Mouse (Mus musculus) kidney, embryonic 16.5 days (tissue): ENCODE measurements at regions not wholly inside any gene's neighbourhood (a gene's known extent, or its start where the extent isn't known, plus 50 kb on each side); places are given as distances from the start of the nearest gene placed in this dataset.
A peak's percentile ranks its signal among the peaks of the same experiment; 100 is the strongest.

ENCODE experiments used
- ATAC-seq: fragments of 200-750 bp; cut with Nextera tagmentation; 2 replicates; pipeline ENCODE4 v1.8.0; 2017; ENCODE audit warnings: moderate TSS enrichment; ENCODE audit not compliant: low FRiP score, low TSS enrichment
- H3K27ac ChIP-seq: fragments of 300-500 bp; sonication (generic); 2 replicates; pipeline ENCODE4 v1.5.1; 2014; ENCODE audit warnings: low read length
- H3K27me3 ChIP-seq: fragments of 300-500 bp; sonication (generic); 2 replicates; pipeline ENCODE4 v1.6.1; 2014; ENCODE audit warnings: low read length, control low read depth, mixed read lengths; ENCODE audit not compliant: insufficient read depth
- H3K36me3 ChIP-seq: fragments of 300-500 bp; sonication (generic); 2 replicates; pipeline ENCODE4 v1.6.1; 2014; ENCODE audit warnings: low read length, control low read depth, mixed read lengths; ENCODE audit not compliant: insufficient read depth
- H3K4me1 ChIP-seq: fragments of 300-500 bp; sonication (generic); 2 replicates; pipeline ENCODE4 v1.6.1; 2014; ENCODE audit warnings: low read length, control low read depth, mixed read lengths; ENCODE audit not compliant: insufficient read depth
- H3K4me2 ChIP-seq: fragments of 300-500 bp; sonication (generic); replicated peaks from 2 replicates; pipeline ENCODE4 v1.6.1; 2014; ENCODE audit warnings: low read depth, low read length
- H3K4me3 ChIP-seq: fragments of 300-500 bp; sonication (generic); 2 replicates; pipeline ENCODE4 v1.5.1; 2014; ENCODE audit warnings: mild to moderate bottlenecking, low read length
- H3K9ac ChIP-seq: fragments of 300-500 bp; sonication (generic); replicated peaks from 2 replicates; pipeline ENCODE4 v1.6.1; 2014; ENCODE audit warnings: low read length
- H3K9me3 ChIP-seq: fragments of 300-500 bp; sonication (generic); 2 replicates; pipeline ENCODE4 v1.6.1; 2016; ENCODE audit warnings: low read length, control low read depth
- WGBS: fragments of 180-500 bp; shearing (Covaris S2); extraction: QIAGEN DNeasy Blood & Tissue Kit; methylation state at CpG from one replicate; pipeline ENCODE4 v1.1.7; 2014; 5-methylcytosine and 5-hydroxymethylcytosine counted together

- ATAC-seq: no peak
- Histone ChIP-seq H3K9ac (no peak overlapping the region), H3K4me3 (no peak overlapping the region), H3K4me1 (no peaks in the 10 kb centered on the region), H3K36me3 (no peaks in the 10 kb centered on the region), H3K4me2 (no peak overlapping the region), H3K27me3 (no peaks in the 10 kb centered on the region), H3K9me3 (no peaks in the 10 kb centered on the region), H3K27ac (no peak overlapping the region)
- 77% methylated on average over 2 of the region's 2 CpGs for whole genome bisulfite sequencing
Measured at GRCm38 (mm10) chr4:91060933-91061332, 339.7 kb downstream of the Elavl2 start.

GRCm38 (mm10) chr4:91051913-91052312, 348.7 kb downstream of the Elavl2 start:
- no peaks in the 10 kb centered on the region for H3K9me3 ChIP-seq
- H3K4me1 ChIP-seq: no peaks in the 10 kb centered on the region
- H3K4me2 ChIP-seq: no peak overlapping the region
- no peaks in the 10 kb centered on the region for H3K27me3 ChIP-seq
- H3K27ac ChIP-seq: no peak overlapping the region
- no peaks in the 10 kb centered on the region for H3K36me3 ChIP-seq
- no peak for ATAC-seq
- 74% methylated on average over 2 of the region's 2 CpGs for WGBS
- no peak overlapping the region for H3K9ac ChIP-seq
- H3K4me3 ChIP-seq: no peak overlapping the region

DNA sequence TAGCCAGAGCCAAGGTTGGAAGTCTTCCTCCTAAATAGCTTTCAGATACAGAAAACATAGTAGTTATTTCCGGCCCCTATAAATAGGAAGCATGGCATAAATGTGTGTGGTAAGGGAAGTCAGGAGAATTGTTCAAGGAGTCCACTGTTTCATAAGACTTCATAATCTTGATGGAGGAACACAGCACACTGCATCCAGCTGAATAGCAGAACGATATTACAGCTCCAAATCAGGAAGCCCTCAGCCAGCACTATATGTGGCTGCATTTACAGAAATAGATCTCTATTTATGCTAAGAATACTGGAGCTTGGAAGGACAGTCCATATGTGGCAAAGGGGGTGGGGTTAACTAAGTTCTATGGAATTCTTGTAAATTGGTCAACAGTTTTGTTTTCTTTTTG, 371.1 kb downstream of the Elavl2 start:
- no peaks in the 10 kb centered on the region for H3K4me1 ChIP-seq
- H3K27ac ChIP-seq: no peak overlapping the region
- 84% methylated on average over 2 of the region's 2 CpGs for WGBS
- no peak for ATAC-seq
- no peaks in the 10 kb centered on the region for H3K9me3 ChIP-seq
- H3K4me3 ChIP-seq: no peak overlapping the region
- H3K9ac ChIP-seq: no peak overlapping the region
- no peaks in the 10 kb centered on the region for H3K27me3 ChIP-seq
- no peaks in the 10 kb centered on the region for H3K36me3 ChIP-seq
- H3K4me2 ChIP-seq: no peak overlapping the region

DNA sequence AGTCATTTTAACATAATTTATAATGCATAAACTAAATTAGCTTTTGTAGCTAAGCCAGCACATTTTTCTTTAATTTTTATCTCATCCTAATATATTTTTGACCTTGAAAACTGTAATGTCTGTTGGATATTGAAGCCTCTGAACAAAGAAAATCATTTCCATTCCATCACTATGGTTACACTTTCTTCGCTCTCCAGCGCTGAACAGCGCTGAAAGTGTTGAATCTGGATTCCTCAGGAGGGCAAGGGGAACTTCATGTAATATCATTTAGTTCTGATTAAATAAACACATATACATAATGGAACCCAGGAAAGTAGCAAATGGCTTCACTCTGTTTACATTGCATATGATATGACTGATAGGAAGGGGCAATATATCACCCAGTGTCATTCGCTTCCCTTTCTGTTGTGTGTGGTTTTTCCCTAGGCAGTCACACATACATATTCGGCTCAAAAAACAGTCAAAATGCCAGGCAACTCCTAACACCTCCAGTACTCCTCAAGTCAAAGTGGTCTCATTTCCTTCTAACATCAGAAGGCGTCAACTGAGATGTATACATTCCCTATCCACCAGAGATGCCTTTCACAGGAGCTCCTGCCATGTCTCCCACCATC, 372.5 kb downstream of the Elavl2 start:
- no peaks in the 10 kb centered on the region for H3K36me3 ChIP-seq
- H3K4me2 ChIP-seq: no peak overlapping the region
- H3K4me1 ChIP-seq: no peaks in the 10 kb centered on the region
- ATAC-seq: no peak
- H3K27me3 ChIP-seq: no peaks in the 10 kb centered on the region
- H3K9me3 ChIP-seq: no peaks in the 10 kb centered on the region
- no peak overlapping the region for H3K9ac ChIP-seq
- 83% methylated on average over 6 of the region's 6 CpGs for WGBS
- H3K4me3 ChIP-seq: no peak overlapping the region
- no peak overlapping the region for H3K27ac ChIP-seq

DNA sequence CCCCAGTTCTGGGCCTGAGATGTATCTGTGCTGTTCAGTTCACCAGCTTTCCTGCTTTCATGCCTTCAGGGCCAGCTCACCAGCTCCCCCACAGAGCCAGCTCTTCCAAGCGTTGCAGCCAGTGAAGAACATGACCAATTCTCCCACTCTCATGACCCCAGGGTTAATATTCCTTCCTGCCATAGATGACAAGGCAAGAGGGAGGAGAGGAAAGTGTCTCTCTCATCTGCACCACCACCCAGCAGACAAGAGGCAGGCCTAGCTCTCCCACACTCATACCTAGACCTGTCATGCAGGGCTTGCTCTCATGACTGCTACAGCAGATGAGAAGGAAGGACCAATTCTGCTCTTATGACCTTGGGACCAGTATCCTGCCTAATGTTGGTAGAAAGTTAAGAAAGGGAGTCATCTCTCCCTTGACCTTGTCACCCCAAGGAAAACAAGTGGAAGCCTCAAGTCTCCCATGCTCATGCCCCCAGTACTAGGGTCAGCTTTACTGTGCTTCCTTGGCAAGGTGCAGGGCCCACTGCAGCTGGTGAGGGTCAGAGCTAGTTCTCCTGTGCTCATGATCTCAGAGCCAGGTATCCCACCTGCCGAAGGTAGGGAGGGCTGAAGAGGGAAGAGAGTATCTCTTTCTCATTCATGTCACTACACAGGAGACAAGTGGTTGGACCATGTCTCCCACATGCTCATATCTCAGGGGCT, 404.0 kb downstream of the Elavl2 start:
- Histone ChIP-seq H3K9ac (no peak overlapping the region), H3K36me3 (no peaks in the 10 kb centered on the region), H3K9me3 (no peaks in the 10 kb centered on the region), H3K4me3 (no peak overlapping the region), H3K4me2 (no peak overlapping the region), H3K4me1 (no peaks in the 10 kb centered on the region), H3K27me3 (no peaks in the 10 kb centered on the region), H3K27ac (no peak overlapping the region)
- 54% methylated on average over 2 of the region's 2 CpGs for WGBS
- ATAC-seq: peak; percentile 89

- Histone ChIP-seq H3K27ac (no peak overlapping the region), H3K4me1 (no peaks in the 10 kb centered on the region), H3K9ac (no peak overlapping the region), H3K4me2 (no peak overlapping the region), H3K9me3 (no peaks in the 10 kb centered on the region), H3K36me3 (no peaks in the 10 kb centered on the region), H3K27me3 (no peaks in the 10 kb centered on the region), H3K4me3 (no peak overlapping the region)
- no peak for ATAC-seq
- 58% methylated on average over 6 of the region's 6 CpGs for WGBS
Measured at GRCm38 (mm10) chr4:90964658-90965057, 435.9 kb downstream of the Elavl2 start.

- no peak overlapping the region for H3K9ac ChIP-seq
- WGBS: 54% methylated on average over 4 of the region's 4 CpGs
- ATAC-seq: no peak
- no peak overlapping the region for H3K4me2 ChIP-seq
- no peaks in the 10 kb centered on the region; the same call in 1 of the 2 replicates for H3K9me3 ChIP-seq
- no peak overlapping the region for H3K4me3 ChIP-seq
- H3K27me3 ChIP-seq: no peaks in the 10 kb centered on the region
- H3K4me1 ChIP-seq: no peaks in the 10 kb centered on the region
- H3K27ac ChIP-seq: no peak overlapping the region
- H3K36me3 ChIP-seq: no peaks in the 10 kb centered on the region
Measured at GRCm38 (mm10) chr4:90943687-90944385, 456.7 kb downstream of the Elavl2 start.

- Histone ChIP-seq H3K4me1 (no peaks in the 10 kb centered on the region), H3K27ac (no peak overlapping the region), H3K36me3 (no peaks in the 10 kb centered on the region), H3K27me3 (no peaks in the 10 kb centered on the region), H3K4me3 (no peak overlapping the region), H3K9me3 (no peaks in the 10 kb centered on the region), H3K9ac (no peak overlapping the region), H3K4me2 (no peak overlapping the region)
- 96% methylated on average over 6 of the region's 6 CpGs for WGBS
- no peak for ATAC-seq
Measured at GRCm38 (mm10) chr4:90917312-90918107, 483.1 kb downstream of the Elavl2 start.

DNA sequence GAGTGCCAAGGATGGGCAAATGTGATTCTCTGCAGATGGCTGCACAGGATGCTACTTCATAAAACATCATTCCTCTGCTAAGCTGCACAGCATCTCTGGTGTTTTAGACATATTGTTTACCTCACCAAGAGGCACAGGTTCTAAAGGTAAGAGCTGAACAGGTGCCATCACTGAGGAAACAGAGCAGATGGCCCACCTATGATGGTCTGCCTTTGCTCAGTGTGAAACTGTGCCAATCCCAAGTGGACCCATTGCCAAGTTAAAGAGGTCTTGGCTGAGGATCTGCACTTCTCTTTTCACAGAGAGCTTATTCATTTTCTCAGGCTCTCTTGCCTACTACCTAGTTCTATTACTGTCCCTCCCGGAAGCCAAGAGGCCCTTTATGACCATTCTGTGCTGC, 494.3 kb downstream of the Elavl2 start:
- WGBS: 83% methylated on average over 1 of the region's 1 CpGs
- no peak for ATAC-seq
- H3K27ac ChIP-seq: no peak overlapping the region
- no peak overlapping the region for H3K9ac ChIP-seq
- H3K4me3 ChIP-seq: no peak overlapping the region
- no peaks in the 10 kb centered on the region for H3K9me3 ChIP-seq
- no peaks in the 10 kb centered on the region for H3K27me3 ChIP-seq
- H3K36me3 ChIP-seq: no peaks in the 10 kb centered on the region
- H3K4me2 ChIP-seq: no peak overlapping the region
- H3K4me1 ChIP-seq: no peaks in the 10 kb centered on the region
